Mouse (Mus musculus) 3134 (cell line): ENCODE measurements around the gene Pex5l.

Experiments used
- DNase-seq: peaks from one replicate; pipeline ENCODE4 v3.0.0-alpha.2; 2011; ENCODE audit warnings: low spot score; ENCODE audit not compliant: insufficient read length; ENCODE audit errors: extremely low read depth

Pex5l gene

DNA sequence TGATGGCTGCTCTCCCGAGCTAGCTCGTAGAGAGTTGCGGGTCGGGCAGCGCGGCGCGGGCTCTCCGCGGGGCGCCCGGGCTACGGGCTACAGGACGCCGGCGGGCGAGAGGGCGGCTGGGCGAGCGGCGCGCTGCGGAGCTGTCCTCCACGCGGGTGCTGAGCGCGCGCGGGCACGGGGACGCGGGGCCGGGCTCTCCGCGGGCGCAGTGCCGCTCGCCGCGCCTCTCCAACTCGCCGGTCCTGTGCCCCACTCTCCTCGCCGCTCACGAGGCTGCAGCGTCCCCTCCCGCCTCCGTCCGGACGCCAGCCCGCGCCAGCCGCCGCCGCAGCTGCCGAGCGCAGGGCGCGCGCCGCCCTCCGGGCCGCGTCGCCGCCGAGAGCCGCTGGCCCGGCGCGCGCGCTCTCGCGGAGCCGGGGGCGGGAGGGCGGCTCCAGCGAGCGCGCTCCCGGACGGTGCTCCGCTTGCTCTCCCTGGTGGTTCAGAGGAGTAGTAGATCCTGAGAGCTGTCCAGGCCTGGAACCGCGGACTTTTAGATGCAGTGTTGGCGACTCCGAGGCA lies at the start of gene Pex5l:
Pex5l (minus strand) TSS at position 347 of the 561 bp plus-strand sequence.
- DNase-seq: no peak

DNA sequence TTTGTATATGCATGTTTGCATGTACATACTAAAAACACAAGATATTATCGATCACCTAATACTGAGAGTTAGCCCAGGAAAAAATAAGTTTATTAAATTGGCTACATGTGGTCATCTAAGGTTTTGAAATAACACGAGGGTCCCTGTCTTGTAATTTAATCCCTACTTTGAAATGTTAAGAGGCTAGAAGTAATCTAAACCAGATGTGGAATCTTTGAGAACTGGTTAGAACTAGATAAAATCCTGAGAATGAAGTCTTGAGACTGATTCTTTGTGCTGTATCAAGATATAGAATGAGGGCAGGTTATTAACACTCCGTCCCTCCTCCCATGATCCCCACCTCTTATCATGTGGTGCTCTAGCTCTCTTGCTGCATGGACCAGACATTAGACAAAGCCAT lies 22.1 kb upstream of the Pex5l start:
- DNase-seq: no peak

- DNase-seq: no peak
Measured at GRCm38 (mm10) chr3:33163821-33164220, 20.8 kb upstream of the Pex5l start.

DNA sequence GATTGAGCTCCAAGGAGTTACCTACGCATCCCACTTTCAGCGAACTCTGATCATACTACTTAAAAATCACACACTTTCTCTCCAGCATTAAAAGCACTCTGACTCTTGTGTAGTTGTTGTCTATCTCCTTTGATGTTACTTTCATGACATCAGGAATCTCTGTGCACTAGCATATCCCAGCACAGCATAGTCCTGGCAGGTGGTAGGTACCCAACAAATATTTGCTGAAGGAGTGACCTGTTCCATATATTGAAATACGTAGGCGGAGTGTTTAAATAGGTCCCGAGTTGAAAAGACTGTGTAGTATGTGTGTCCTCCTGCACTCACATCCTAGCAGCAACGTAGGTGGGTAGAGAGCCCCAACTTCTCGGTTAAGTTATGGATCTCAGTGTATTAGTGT lies 545 bp upstream of the Pex5l start:
- no peak for DNase-seq

DNA sequence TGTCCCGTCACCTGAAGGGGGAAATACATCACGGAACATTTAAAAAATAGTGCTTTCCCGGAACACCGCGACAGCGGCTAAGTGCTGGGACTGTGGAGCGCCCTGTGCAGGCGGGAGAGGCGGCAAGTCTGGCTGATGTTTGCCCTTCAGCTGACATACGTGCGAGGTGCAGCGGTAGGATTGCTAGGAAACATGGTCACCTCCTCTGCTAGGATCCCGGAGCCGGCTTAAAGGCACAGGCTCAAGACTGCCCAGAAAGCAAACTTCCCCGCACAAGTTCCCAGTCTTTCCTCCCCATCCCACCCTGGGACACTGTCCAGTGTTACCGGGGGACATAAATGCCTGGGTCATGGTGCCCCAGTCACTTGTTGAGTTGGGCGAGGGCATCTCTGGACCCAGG lies 649 bp downstream of the Pex5l start:
- no peak for DNase-seq

GRCm38 (mm10) chr3:33129944-33130343 lies 13.1 kb downstream of the Pex5l start:
- no peak for DNase-seq

GRCm38 (mm10) chr3:33124796-33125195 lies 18.3 kb downstream of the Pex5l start:
- no peak for DNase-seq

- DNase-seq: no peak
Measured at GRCm38 (mm10) chr3:33105785-33106184, 37.3 kb downstream of the Pex5l start.

DNA sequence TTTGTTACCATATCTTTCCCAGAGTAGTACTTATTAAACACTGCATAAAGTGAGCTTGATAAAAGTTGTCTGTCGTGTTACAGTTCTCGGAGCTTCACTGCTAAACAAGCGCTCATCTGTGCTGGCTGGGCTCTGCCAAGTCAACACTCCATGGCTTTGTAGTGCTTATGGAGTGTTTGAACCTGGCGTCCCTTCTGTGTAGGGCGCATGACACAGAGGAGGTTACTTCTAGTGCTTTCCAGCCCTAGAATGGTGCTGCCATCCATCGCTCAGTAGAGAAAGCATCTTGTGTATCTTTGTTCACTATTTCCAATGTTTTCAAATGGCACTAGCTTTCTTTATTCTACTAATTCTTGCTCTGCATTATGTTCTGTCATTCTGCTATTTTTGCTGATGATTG lies 39.5 kb downstream of the Pex5l start:
- no peak for DNase-seq

- no peak for DNase-seq
Measured at GRCm38 (mm10) chr3:33098550-33099295, 44.3 kb downstream of the Pex5l start.

GRCm38 (mm10) chr3:33093646-33094045 lies 49.4 kb downstream of the Pex5l start:
- no peak for DNase-seq

DNA sequence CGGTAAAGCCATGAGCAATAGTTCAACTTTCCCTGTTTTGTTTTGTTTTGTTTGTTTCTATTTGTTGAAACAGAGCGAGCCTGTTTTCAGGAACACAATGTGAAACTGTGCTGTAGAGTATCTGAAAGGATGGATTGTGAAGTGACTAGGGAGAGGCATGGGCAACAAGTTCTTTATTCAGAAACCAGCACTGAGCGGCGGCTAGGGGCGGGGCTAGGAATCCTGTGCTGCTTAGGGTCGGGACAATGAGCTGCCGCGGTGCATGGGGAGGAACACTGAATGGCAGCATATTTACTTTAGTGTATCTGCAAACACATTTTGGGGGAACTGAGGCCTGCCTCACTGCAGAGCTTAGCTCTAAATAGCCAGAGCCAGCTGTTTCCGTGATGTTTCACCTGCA lies 53.0 kb downstream of the Pex5l start:
- DNase-seq: no peak

DNA sequence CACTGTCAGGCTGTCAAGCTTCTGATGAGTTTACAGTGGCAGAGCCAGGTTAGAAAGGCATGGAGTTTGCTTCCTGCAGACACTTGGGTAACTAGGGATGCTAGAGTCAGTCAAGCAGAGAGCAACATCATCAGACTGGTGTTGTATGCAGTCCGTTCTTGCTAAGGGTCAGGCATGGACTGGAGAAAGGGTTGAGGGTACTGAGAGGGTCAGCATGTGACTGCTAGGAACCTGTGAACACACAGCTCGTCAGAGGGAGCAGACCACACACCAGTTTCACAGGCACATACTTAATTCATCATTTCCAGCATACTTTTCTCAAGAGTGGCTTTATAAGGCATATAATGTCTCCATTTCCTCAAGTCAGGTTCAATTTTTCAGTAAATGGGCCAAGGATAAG lies 53.6 kb downstream of the Pex5l start:
- DNase-seq: no peak

- no peak for DNase-seq
Measured at GRCm38 (mm10) chr3:33088276-33088675, 54.8 kb downstream of the Pex5l start.

DNA sequence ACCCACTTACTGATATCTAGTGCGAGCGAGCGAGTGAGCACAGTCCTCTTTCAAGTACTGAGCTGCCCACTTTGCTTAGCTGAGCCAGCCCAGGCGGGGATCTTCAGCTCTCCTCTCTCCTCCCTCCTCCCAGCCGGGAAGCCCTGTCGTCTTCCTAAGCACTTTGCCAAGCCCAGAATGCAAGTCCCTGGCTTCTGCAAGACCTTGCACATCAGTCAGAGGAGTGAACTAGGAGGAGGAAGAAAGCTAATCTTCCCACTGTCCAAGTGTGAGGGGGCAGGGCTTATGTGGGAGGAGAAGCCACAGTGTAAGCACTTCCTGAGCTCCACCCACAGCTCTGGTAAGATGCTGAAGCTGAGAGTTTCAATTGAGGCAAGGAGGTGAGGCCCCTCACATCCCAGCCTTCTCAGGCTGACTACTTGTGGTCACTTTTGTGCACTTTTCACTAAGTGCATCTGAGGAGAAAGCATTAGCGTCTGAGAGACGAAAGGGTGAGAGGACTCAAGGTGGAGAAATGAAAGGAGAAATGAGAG lies 60.2 kb downstream of the Pex5l start:
- DNase-seq: peak; percentile 52

DNA sequence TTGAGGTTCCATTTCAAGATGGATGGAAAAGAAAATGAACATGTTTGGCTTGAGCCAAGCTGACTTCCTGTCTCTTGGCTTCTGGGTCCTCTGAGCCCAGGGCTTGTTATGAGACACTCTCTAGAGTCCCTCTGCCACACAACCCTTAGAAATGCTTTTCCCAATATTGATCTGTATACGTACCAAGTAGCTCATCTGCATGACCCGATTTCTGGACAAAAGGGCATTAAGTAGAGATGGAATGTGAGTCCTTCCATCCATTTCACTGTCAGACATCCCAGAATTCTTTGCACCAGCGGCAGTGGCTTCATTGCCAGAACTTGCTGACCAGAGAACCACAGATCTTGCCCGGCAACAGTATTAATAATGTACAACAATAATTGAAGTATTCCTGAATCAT lies 61.3 kb downstream of the Pex5l start:
- no peak for DNase-seq

GRCm38 (mm10) chr3:33079658-33080057 lies 63.4 kb downstream of the Pex5l start:
- no peak for DNase-seq

DNA sequence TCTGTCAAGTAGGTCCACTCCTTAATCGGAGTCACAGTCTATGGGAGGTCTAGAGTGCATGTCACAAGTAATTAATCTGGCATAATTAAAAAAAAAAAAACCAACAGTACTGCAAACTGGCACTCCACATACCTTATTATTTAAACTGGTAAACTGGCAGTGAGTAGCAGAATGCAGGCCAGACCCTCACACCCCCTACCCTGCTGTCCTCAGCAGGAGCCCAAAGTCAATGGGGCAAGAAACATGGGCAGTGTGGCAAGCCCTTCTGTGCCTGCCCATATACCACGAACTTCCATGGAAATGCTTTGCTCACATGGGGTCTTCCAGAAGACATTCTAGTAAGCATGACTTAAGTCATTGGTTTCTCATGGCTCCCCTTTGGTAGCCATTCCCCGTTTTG lies 63.9 kb downstream of the Pex5l start:
- no peak for DNase-seq

DNA sequence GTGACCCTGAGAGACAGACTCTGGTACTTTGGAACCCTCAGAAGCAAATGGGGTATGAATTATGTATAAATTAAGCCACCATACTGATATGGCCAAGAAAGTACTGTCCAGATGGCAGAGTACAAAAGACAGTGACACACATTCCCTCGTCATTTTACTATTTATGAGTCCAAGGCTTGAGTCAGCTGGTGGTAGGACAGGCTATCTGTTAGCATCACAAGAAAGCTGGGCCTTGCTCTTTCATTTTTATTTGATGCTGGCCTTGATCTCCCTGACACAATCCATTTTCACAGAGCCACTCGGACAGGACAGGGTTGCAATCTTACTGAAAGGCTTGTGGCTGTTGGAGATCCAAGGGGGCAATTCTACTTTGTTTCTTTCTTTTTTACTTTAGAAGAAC lies 67.4 kb downstream of the Pex5l start:
- DNase-seq: no peak

DNA sequence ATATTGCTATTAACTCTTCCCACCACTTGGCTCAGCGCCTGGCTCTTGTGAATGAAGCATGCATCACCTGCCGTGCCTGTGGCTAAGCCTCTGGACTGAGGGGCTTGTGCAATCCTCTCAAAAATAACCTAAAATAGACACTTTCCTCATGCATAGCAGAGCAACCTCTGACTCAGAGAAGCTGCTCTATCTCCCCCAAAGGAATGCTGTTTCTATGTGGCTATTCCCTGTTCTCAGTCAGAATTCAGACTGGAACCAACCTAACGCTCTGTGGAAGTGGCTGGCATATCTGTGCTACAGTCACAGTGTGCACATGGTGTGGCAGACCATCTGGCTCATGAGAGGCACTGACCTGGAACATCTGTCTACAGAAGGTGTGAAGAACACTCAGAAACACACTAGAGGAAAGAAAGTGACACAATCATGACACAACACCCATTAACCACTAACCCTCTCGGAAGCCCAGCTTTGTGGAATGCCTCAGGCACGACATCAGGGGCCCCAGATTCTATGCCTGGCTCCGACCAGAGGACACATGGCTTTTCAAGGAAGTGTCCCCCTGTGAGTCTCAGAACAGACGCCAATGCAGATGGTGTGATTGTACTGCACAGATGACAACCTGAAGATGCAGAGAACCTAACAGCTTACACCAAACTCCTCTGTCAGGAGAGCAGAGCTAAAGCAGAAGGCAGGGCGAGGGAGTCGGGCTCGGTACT lies 68.6 kb downstream of the Pex5l start:
- peak; percentile 62 for DNase-seq

DNA sequence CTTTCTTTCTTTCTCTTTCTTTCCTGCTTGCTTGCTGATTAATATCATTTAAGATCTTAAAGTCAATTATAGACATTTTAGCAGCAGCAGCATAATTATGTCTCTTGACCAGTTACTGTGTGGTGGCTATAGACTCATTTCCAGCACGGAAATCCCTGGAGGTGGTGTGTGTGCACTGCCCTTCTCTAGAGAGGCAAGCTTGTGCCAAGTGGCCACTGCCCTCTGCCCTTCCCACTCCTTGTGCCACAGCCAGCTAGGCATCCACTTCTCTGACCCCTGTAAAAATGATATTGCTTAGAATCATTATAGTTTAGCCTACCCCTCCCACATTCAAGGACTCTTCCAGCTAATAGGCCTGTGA lies 69.2 kb downstream of the Pex5l start:
- no peak for DNase-seq

DNA sequence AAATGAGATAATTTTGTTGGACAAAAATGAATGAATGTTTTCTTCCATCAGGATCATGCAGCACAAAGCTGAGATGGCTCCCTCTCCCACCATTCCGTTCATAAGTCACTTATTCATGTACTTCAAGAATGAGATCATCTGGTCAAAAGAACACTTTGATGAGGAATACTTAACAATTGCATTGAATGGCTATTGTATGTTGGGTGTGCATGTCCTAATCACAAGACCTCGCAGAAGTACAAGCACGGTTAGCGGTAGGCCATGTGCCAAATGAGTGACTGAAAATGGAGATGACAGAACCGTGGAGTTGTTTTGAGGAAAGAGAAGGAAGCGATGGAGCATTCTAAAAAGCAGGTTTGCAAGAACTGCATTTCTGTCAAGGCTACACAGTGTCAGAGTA lies 72.3 kb downstream of the Pex5l start:
- no peak for DNase-seq
